Mouse (Mus musculus) liver, postnatal 0 days (tissue): Measurements from ENCODE around the gene Gm10320. TPM values are rescaled to one million over a fixed set of nuclear protein-coding genes. Genes with fewer than 3 reads are reported as not detected.

Experiments used
- ATAC-seq: fragments of 200-750 bp; cut with Nextera tagmentation; 2 replicates; pipeline ENCODE4 v1.8.0; 2017; ENCODE audit warnings: mild to moderate bottlenecking, moderate library complexity
- DNase-seq: peaks from one replicate; pipeline ENCODE4 v3.0.0-alpha.2; 2016
- H3K27ac ChIP-seq: fragments of 300-500 bp; sonication (generic); 2 replicates; pipeline ENCODE4 v1.5.1; 2014; ENCODE audit warnings: antibody characterized with exemption, moderate library complexity, mild to moderate bottlenecking, low read depth
- H3K27me3 ChIP-seq: fragments of 300-500 bp; sonication (generic); 2 replicates; pipeline ENCODE4 v1.6.1; 2014; ENCODE audit warnings: low read length, control low read depth, mixed read lengths; ENCODE audit not compliant: insufficient read depth
- H3K36me3 ChIP-seq: fragments of 300-500 bp; sonication (generic); replicated peaks from 2 replicates; pipeline ENCODE4 v1.6.1; 2014; ENCODE audit warnings: mild to moderate bottlenecking, control low read depth, low read length, moderate library complexity, mixed read lengths; ENCODE audit not compliant: insufficient read depth
- H3K4me1 ChIP-seq: fragments of 300-500 bp; sonication (generic); 2 replicates; pipeline ENCODE4 v1.6.1; 2014; ENCODE audit warnings: antibody characterized with exemption, mild to moderate bottlenecking, control low read depth; ENCODE audit not compliant: insufficient read depth
- H3K4me2 ChIP-seq: fragments of 300-500 bp; sonication (generic); 2 replicates; pipeline ENCODE4 v1.6.1; 2014; ENCODE audit warnings: low read depth, mild to moderate bottlenecking, low read length, moderate library complexity, mixed read lengths
- H3K4me3 ChIP-seq: fragments of 300-500 bp; sonication (generic); 2 replicates; pipeline ENCODE4 v1.5.1; 2014; ENCODE audit warnings: low read depth, low read length
- H3K9ac ChIP-seq: fragments of 300-500 bp; sonication (generic); replicated peaks from 2 replicates; pipeline ENCODE4 v1.6.1; 2014; ENCODE audit warnings: mild to moderate bottlenecking, moderate library complexity
- H3K9me3 ChIP-seq: fragments of 300-500 bp; sonication (generic); 2 replicates; pipeline ENCODE4 v1.6.1; 2016; ENCODE audit warnings: mild to moderate bottlenecking, control low read depth, low read length, mixed read lengths
- CTCF ChIP-seq: sonication (generic); IDR thresholded peaks from 2 replicates; pipeline ENCODE4 v1.5.1; 2016; ENCODE audit warnings: antibody characterized with exemption, low read depth
- EP300 ChIP-seq: IDR thresholded peaks from 2 replicates; pipeline ENCODE4 v1.6.1; 2016; ENCODE audit warnings: antibody characterized with exemption, low read depth, mild to moderate bottlenecking
- WGBS: fragments of 180-500 bp; shearing (Covaris S2); extraction: QIAGEN DNeasy Blood & Tissue Kit; methylation state at CpG from one replicate; pipeline ENCODE4 v1.1.7; 2014; ENCODE audit not compliant: insufficient replicate concordance; 5-methylcytosine and 5-hydroxymethylcytosine counted together
- polyA plus RNA-seq: library from polyadenylated mRNA; unstranded; fragments of >200 nt; fragmentation: Nextera tagmentation; extraction: Ambion mirVana; gene quantifications from 2 replicates; pipeline ENCODE4 v1.2.1, GENCODE M21; 2015

Gm10320 gene
- polyA plus RNA-seq, result 0.63 and 0.84 TPM in 2 replicates

DNA sequence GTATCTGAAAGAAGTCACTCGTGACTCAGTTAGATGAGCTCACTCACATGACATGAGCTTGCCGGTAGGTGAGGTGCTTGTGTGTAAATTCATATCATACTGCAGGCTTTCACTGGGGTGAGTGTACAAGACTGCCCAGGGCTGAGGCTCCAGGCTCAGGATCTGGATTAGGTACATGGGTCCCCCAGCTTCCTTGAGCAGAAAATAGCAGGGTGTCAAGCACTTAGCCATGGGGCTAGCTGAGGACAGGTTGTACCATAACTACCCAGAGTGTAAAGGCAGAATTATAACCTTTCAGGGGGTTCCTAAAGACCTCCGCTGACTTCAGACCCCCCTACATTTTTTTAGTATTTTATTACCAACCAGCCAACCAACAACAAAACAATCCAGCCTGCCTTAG lies at the start of gene Gm10320:
Gene Gm10320 (minus strand): TSS at position 93 of the 400 bp plus-strand sequence.
- no peak for TF ChIP-seq CTCF
- no peak for TF ChIP-seq EP300
- no peak within 1 kb of the TSS for H3K9ac ChIP-seq

DNA sequence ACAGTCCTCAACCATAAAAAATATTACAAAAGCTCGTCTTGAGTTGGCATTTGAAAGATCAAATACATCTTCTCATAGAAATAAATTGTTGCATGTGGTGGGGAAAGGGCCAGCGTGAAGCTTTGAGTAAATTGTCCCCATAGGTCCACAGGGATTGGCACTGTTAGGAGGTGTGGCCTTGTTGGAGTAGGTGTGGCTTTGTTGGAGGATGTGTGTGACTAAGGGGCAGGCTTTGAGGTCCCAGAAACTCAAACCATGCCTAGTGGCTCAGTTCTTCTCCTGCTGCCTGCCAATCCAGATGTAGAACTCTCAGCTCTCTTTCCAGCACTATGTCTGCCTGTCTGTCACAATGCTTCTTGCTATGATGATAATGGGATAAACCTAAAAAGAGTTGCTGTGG lies 49.8 kb upstream of the Gm10320 start:
- DNase-seq (no peak), ATAC-seq (no peak)
- H3K9ac ChIP-seq, result no peak overlapping the region
- WGBS, result 73% methylated on average over 2 of the region's 2 CpGs
- TF ChIP-seq CTCF, result no peak
- no peak for TF ChIP-seq EP300
- no peaks in the 10 kb centered on the region for H3K36me3 ChIP-seq
- H3K4me3 ChIP-seq, result no peak overlapping the region
- no peaks in the 10 kb centered on the region for H3K4me1 ChIP-seq
- H3K27ac ChIP-seq, result no peak overlapping the region
- H3K27me3 ChIP-seq, result no peaks in the 10 kb centered on the region
- H3K9me3 ChIP-seq, result 0 out of 2 replicates have a peak, but pooled peaks cover 2% of the 10 kb centered on the region
- H3K4me2 ChIP-seq, result no peak overlapping the region

More for the DNA sequence above, at the start of gene Gm10320:
- no peak within 1 kb of the TSS for H3K4me2 ChIP-seq
- no peaks in the 10 kb centered on the region for H3K4me1 ChIP-seq
- 78% methylated on average over 3 of the region's 3 CpGs for WGBS
- ATAC-seq, result no peak
- no peak within 1 kb of the TSS for H3K4me3 ChIP-seq
- H3K27ac ChIP-seq, result no peak within 1 kb of the TSS
- H3K36me3 ChIP-seq, result no peaks in the 10 kb centered on the region
- H3K27me3 ChIP-seq, result peaks cover 5% of the 10 kb centered on the region; the same call in 1 of the 2 replicates
- H3K9me3 ChIP-seq, result no peaks in the 10 kb centered on the region
- DNase-seq, result no peak

DNA sequence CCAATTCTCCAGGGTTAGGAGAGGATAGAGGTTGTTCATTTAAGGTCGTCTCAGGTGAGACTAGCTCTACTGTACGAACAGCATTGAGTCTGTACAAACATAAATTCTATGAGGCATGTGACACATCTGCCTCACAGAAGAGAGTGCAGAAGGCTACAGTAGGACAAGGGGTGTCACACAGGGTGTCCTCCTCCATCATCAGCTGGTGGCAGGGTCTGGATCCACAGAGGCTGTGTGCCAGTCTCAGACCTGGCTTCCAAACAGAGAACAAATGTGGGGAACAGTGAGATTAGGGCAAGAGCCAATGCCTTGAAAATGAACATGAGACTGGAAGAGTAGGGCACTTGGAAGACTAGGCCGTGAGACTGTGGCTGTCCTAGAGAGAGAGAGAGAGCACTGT lies 48.4 kb upstream of the Gm10320 start:
- no peaks in the 10 kb centered on the region for H3K36me3 ChIP-seq
- no peak for ATAC-seq
- no peak for TF ChIP-seq EP300
- no peak for TF ChIP-seq CTCF
- 0 out of 2 replicates have a peak, but pooled peaks cover 2% of the 10 kb centered on the region for H3K9me3 ChIP-seq
- H3K27ac ChIP-seq, result no peak overlapping the region
- H3K27me3 ChIP-seq, result 0 out of 2 replicates have a peak, but pooled peaks cover 3% of the 10 kb centered on the region
- WGBS, result 70% methylated on average over 3 of the region's 3 CpGs
- no peak for DNase-seq
- H3K4me2 ChIP-seq, result no peak overlapping the region
- no peak overlapping the region for H3K9ac ChIP-seq
- H3K4me1 ChIP-seq, result no peaks in the 10 kb centered on the region
- no peak overlapping the region for H3K4me3 ChIP-seq

DNA sequence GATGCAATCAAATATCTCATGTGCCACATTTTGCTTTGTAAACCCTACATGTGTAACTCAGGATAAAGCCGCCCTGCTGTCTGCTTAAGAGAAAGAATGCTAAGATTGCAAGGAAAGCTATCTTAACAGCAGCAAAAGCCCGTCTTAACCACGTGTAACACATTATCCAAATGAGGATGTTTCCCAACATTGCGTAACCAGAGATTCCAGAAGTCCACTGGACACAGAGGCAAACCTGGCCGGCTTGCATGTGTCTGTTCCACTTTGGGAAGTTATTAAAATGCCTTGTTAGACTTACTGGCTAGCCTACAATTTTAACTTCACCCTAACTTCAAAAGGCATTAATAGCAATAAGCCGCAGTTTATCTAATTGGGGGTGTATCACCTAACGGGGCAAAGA lies 47.5 kb upstream of the Gm10320 start:
- H3K9ac ChIP-seq, result no peak overlapping the region
- H3K27me3 ChIP-seq, result 0 out of 2 replicates have a peak, but pooled peaks cover 4% of the 10 kb centered on the region
- H3K27ac ChIP-seq, result no peak overlapping the region
- no peak overlapping the region for H3K4me2 ChIP-seq
- ATAC-seq, result no peak
- TF ChIP-seq CTCF (no peak), EP300 (no peak)
- peak; percentile 22 for DNase-seq
- 0 out of 2 replicates have a peak, but pooled peaks cover 2% of the 10 kb centered on the region for H3K9me3 ChIP-seq
- 43% methylated on average over 7 of the region's 7 CpGs for WGBS
- H3K36me3 ChIP-seq, result no peaks in the 10 kb centered on the region
- H3K4me3 ChIP-seq, result no peak overlapping the region
- no peaks in the 10 kb centered on the region for H3K4me1 ChIP-seq

DNA sequence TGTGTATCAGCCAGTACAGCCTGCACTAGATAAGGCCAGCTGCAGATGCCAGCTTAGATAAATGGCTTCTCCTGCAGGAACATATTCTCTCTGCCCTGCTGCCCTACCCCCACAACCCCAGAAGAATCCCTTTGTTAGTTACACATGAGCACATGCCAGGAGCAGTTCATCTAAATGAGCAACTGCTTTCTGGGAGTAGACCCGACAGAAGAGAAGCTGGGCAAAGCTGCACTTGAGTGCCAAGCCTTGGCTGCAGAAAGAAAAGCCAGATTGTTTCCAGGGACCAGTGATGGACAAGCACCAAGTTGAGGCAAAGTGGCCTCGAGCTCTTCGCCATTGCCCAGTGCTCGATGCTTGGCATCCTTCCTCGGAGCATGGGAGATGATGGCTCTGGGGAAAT lies 46.8 kb upstream of the Gm10320 start:
- Histone ChIP-seq H3K27me3 (0 out of 2 replicates have a peak, but pooled peaks cover 4% of the 10 kb centered on the region), H3K9ac (no peak overlapping the region), H3K36me3 (no peaks in the 10 kb centered on the region), H3K4me1 (no peaks in the 10 kb centered on the region), H3K27ac (no peak overlapping the region), H3K4me2 (no peak overlapping the region), H3K9me3 (0 out of 2 replicates have a peak, but pooled peaks cover 2% of the 10 kb centered on the region), H3K4me3 (no peak overlapping the region)
- TF ChIP-seq EP300 (no peak), CTCF (no peak)
- ATAC-seq (no peak), DNase-seq (no peak)
- WGBS, result 74% methylated on average over 5 of the region's 5 CpGs

DNA sequence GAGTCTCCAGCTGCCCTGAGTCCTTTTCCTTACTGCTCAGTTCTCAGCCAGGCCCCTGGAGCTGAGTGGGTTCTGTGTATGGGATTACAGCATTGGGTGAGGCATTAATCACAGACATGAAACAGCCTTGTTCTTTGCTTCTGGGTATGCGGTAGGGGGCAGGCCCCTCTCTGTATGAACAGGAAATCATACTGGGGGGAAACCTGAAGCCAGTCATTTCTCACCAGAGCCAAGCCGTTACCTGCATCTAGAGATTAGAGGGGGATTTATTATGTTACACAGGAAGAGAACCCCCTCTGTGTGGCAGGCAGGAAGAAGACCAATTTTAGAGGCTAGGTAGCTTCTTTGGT lies 43.1 kb upstream of the Gm10320 start:
- no peak for DNase-seq
- no peak for ATAC-seq
- Histone ChIP-seq H3K36me3 (no peaks in the 10 kb centered on the region), H3K27ac (no peak overlapping the region), H3K27me3 (0 out of 2 replicates have a peak, but pooled peaks cover 4% of the 10 kb centered on the region), H3K9me3 (peaks cover 2% of the 10 kb centered on the region; the same call in 1 of the 2 replicates), H3K4me3 (no peak overlapping the region), H3K4me1 (no peaks in the 10 kb centered on the region), H3K4me2 (no peak overlapping the region), H3K9ac (no peak overlapping the region)
- 58% methylated on average over 2 of the region's 2 CpGs for WGBS
- TF ChIP-seq CTCF (no peak), EP300 (no peak)
